Mouse (Mus musculus): ENCODE measurements around the gene 4930523C07Rik.

- TF ChIP-seq CTCF (IDR thresholded peaks at IDR 0.05; ENCODE audit: low read depth) (no peak), EP300 (IDR thresholded peaks at IDR 0.05; ENCODE audit: low read depth) (no peak)
Observed at GRCm38 (mm10) chr1:160039951-160040645, 4.1 kb upstream of the 4930523C07Rik start.
